Mouse (Mus musculus) cerebellum, postnatal 4 days (tissue): ENCODE data around the gene Olfr825.
"Not testable (repeated sequence)": the region's sequence is repeated elsewhere in the genome, so short reads cannot be mapped to it uniquely, and the experiment has no call there.

ENCODE experiments used
- DNase-seq, 2 experiments: peaks; one replicate each; pipeline ENCODE4 v3.0.0; 2022; ENCODE audit warnings: low spot score in 2 of 2, mixed read lengths in 1 of 2

Olfr825 gene

GRCm38 (mm10) chr10:130166666-130167065 is at the start of gene Olfr825:
Olfr825 (minus strand) TSS chr10:130166766.
- no peak for DNase-seq

- no peak for DNase-seq
Measured at GRCm38 (mm10) chr10:130214303-130214702, 47.7 kb upstream of the Olfr825 start, which contains the start of gene Olfr827. Olfr827 (minus strand) TSS chr10:130214403.

- DNase-seq: no peak
Measured at GRCm38 (mm10) chr10:130184086-130184485, 17.5 kb upstream of the Olfr825 start, which contains the start of gene Olfr826. Olfr826 (minus strand) TSS chr10:130184186.

GRCm38 (mm10) chr10:130165196-130165595 is 1.4 kb downstream of the Olfr825 start:
- DNase-seq: no peak

- DNase-seq: no peak
Measured at GRCm38 (mm10) chr10:130144121-130144520, 22.4 kb downstream of the Olfr825 start.

GRCm38 (mm10) chr10:130142481-130142880 is 24.1 kb downstream of the Olfr825 start:
- not testable (repeated sequence) for DNase-seq

- DNase-seq: no peak
Measured at GRCm38 (mm10) chr10:130134811-130135210, 31.8 kb downstream of the Olfr825 start.

GRCm38 (mm10) chr10:130129900-130130299 is 36.7 kb downstream of the Olfr825 start, which contains the start of gene Olfr824:
Olfr824 (minus strand) TSS chr10:130130000.
- DNase-seq: not testable (repeated sequence)

- not testable (repeated sequence) for DNase-seq
Measured at GRCm38 (mm10) chr10:130116045-130116444, 50.5 kb downstream of the Olfr825 start.

GRCm38 (mm10) chr10:130115283-130115682 is 51.3 kb downstream of the Olfr825 start, which contains the start of gene Olfr823:
Olfr823 (minus strand) TSS chr10:130115383.
- DNase-seq: not testable (repeated sequence)
